Mouse (Mus musculus): ENCODE measurements at regions not wholly inside any gene's neighbourhood (a gene's known extent, or its start where the extent isn't known, plus 50 kb on each side); places are given as distances from the start of the nearest gene placed in this dataset.

DNA sequence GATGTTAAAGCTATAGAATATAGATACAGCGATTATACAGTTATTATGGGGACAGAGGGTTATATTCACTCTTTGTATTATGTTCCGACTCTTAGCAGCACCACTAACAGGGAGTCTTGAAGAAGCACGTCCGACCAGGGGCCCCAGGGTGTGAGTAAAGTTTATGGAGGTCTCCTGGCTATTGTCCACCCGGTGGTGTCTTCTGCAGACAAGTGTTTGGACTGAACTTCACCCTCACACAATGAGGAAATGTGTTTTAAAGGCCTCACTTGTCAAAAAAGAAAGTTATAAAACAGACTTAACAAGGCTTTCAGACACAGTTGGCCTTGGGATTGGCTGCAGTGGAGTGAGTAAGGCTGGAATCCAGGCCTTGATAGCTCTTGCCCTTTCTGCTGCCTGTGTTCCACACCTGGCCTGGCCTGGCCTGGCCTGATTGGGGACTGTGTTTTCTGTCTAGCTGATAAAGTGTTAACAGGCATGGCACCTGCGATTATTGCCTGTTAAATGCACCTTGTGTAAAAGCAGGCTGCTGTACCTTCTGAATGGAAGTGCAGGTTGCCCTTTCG is 102.8 kb upstream of the Klf4 start:
- TF ChIP-seq CTCF (conservative IDR thresholded peaks at IDR 0.05; ENCODE audit: low read length): no peak
- no peak for TF ChIP-seq POU5F1 (IDR thresholded peaks at IDR 0.05; ENCODE audit: borderline replicate concordance, low read length)

Data from E14TG2a.4 (cell line).